Comparison of ENCODE assay signal across 18 mouse cellular contexts in the genomic region with DNA sequence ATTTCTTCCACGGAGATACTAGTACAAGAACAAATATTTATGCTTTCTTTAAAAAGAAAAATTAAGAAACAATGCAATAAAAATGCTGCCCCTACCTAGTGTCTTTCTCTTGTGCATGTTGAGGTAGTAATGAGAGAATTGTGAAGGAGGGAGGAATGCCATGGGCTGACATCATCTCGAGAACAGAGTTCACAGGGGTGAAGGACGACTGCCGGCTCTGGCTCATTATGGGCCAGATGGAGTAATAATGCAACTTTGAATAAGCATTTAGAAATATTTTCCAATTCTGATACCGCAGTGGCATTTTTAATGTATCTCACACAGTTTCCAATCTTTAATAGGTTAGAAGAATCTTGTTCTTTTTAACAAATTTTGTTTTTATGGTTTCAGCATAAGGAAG.
"Had no signal": no experiment of that assay in that cellular context is flagged by ENCODE, and none has a peak within 500 bp of the region (broad histone marks: within the 10 kb centered on the region; RNA-seq: fewer than 3 reads in every experiment).

No protein-coding gene starts in this region.

- H3K4me3 ChIP-seq: midbrain, embryonic 10.5 days; midbrain, embryonic 12.5 days; myocyte; neural tube, embryonic 13.5 days; neural tube, embryonic 15.5 days had no signal

- H3K27ac ChIP-seq: midbrain, embryonic 10.5 days; midbrain, embryonic 12.5 days; neural tube, embryonic 13.5 days; neural tube, embryonic 15.5 days had no signal

- H3K27me3 ChIP-seq: midbrain, embryonic 12.5 days; neural tube, embryonic 13.5 days; neural tube, embryonic 15.5 days had no signal

- H3K4me2 ChIP-seq: lung, embryonic 14.5 days; midbrain, embryonic 12.5 days; neural tube, embryonic 13.5 days; neural tube, embryonic 15.5 days had no signal

- ATAC-seq: midbrain, embryonic 16.5 days had no signal

- H3K9ac ChIP-seq: lung, embryonic 14.5 days; midbrain, embryonic 12.5 days; neural tube, embryonic 13.5 days; neural tube, embryonic 15.5 days had no signal

- DNase-seq: lung, embryonic 14.5 days; lung, postnatal 10 days; lung, postnatal 4 days; midbrain, embryonic 14.5 days; retina, postnatal 1 day; right cerebral cortex, adult 18-20 months; right cerebral cortex, postnatal 25 days; right cerebral cortex, postnatal 4 days; spleen, adult 18-20 months; thymus, adult 18-20 months; thymus, postnatal 14 days; thymus, postnatal 36 days had no signal

- H3K4me1 ChIP-seq: midbrain, embryonic 10.5 days; midbrain, embryonic 12.5 days; neural tube, embryonic 13.5 days; neural tube, embryonic 15.5 days had no signal
